ENCODE assay signal across 8 mouse cellular contexts in genomic region chr1:181853081-181853736, GRCm38 (mm10). TPM values are rescaled to one million over a fixed set of nuclear protein-coding genes. Genes with fewer than 3 reads are reported as not detected.
DNase-seq lines count a peak whose midpoint lies in the region; ATAC-seq and TF ChIP-seq lines count a peak whose summit lies in the region.

No protein-coding gene starts in this region.

- no peak for TF ChIP-seq CTCF in liver, postnatal 0 days (IDR thresholded peaks at IDR 0.05; ENCODE audit: low read depth)

- H3K36me3 ChIP-seq in intestine, embryonic 15.5 days: no peaks in the 10 kb centered on the region
- H3K36me3 ChIP-seq in liver, postnatal 0 days (replicated peaks; ENCODE audit: insufficient read depth, low read length): no peaks in the 10 kb centered on the region
- H3K36me3 ChIP-seq in neural tube, embryonic 14.5 days (ENCODE audit: control insufficient read depth, insufficient read depth, low read length): no peaks in the 10 kb centered on the region

- H3K4me2 ChIP-seq in intestine, embryonic 15.5 days (replicated peaks): peak overlapping the region; percentile 59
- peak overlapping the region; percentile 72 for H3K4me2 ChIP-seq in liver, postnatal 0 days (ENCODE audit: low read depth, low read length)
- peak overlapping the region; percentile 31; the same call in 1 of the 2 replicates for H3K4me2 ChIP-seq in neural tube, embryonic 14.5 days (ENCODE audit: low read depth, low read length)

- H3K9me3 ChIP-seq in intestine, embryonic 15.5 days: no peaks in the 10 kb centered on the region
- no peaks in the 10 kb centered on the region for H3K9me3 ChIP-seq in liver, postnatal 0 days (ENCODE audit: low read length)
- H3K9me3 ChIP-seq in neural tube, embryonic 14.5 days (ENCODE audit: control insufficient read depth, low read length): no peaks in the 10 kb centered on the region

- peak; percentile 75 for ATAC-seq in granulocyte monocyte progenitor cell, adult 5-6 weeks (replicated peaks; ENCODE audit: poor library complexity, severe bottlenecking)
- peak; percentile 88 for ATAC-seq in intestine, embryonic 15.5 days
- ATAC-seq in liver, postnatal 0 days: peak; percentile 84
- ATAC-seq in neural tube, embryonic 14.5 days (ENCODE audit: low read depth): no peak

- peak; percentile 20 for DNase-seq in adrenal gland, postnatal 10 days
- no peak for DNase-seq in adrenal gland, adult 18-20 months (ENCODE audit: low spot score in 2 of 2)
- DNase-seq in liver, postnatal 0 days: peak; percentile 76
- no peak for DNase-seq in frontal cortex, postnatal 14 days (ENCODE audit: low spot score in 2 of 2)
- no peak for DNase-seq in left cerebral cortex, postnatal 14 days (ENCODE audit: low spot score in 2 of 2)

- 17% methylated on average over 19 of the region's 21 CpGs for WGBS in intestine, embryonic 15.5 days
- 12% methylated on average over 16 of the region's 21 CpGs for WGBS in liver, postnatal 0 days (ENCODE audit: insufficient replicate concordance)
- 11% methylated on average over 19 of the region's 21 CpGs for WGBS in neural tube, embryonic 14.5 days

- intact Hi-C loops in left cerebral cortex, postnatal 14 days (cut with DNase I): no loop called here

- TF ChIP-seq EP300 in liver, postnatal 0 days (IDR thresholded peaks at IDR 0.05; ENCODE audit: low read depth): no peak

- peak overlapping the region; percentile 15 for H3K4me3 ChIP-seq in intestine, embryonic 15.5 days (replicated peaks)
- H3K4me3 ChIP-seq in liver, postnatal 0 days (ENCODE audit: low read depth, low read length): peak overlapping the region; percentile 48
- no peak overlapping the region for H3K4me3 ChIP-seq in neural tube, embryonic 14.5 days (ENCODE audit: low read depth, low read length)

- H3K9ac ChIP-seq in intestine, embryonic 15.5 days: peak overlapping the region; percentile 34; the same call in 1 of the 2 replicates
- H3K9ac ChIP-seq in liver, postnatal 0 days (replicated peaks): 0 out of 2 replicates have a peak overlapping the region, but pooled peaks have one; percentile 8
- no peak overlapping the region for H3K9ac ChIP-seq in neural tube, embryonic 14.5 days (replicated peaks; ENCODE audit: low read depth, low read length)

- no peaks in the 10 kb centered on the region for H3K27me3 ChIP-seq in intestine, embryonic 15.5 days (replicated peaks)
- no peaks in the 10 kb centered on the region for H3K27me3 ChIP-seq in liver, postnatal 0 days (ENCODE audit: insufficient read depth, low read length)
- no peaks in the 10 kb centered on the region for H3K27me3 ChIP-seq in neural tube, embryonic 14.5 days (ENCODE audit: control insufficient read depth, insufficient read depth, low read length)

- peak overlapping the region; percentile 67 for H3K27ac ChIP-seq in intestine, embryonic 15.5 days
- H3K27ac ChIP-seq in liver, postnatal 0 days (ENCODE audit: low read depth): peak overlapping the region; percentile 89
- H3K27ac ChIP-seq in neural tube, embryonic 14.5 days (ENCODE audit: low read depth, low read length): no peak overlapping the region

- peaks cover 3% of the 10 kb centered on the region; the same call in 1 of the 2 replicates for H3K4me1 ChIP-seq in intestine, embryonic 15.5 days (replicated peaks)
- H3K4me1 ChIP-seq in liver, postnatal 0 days (ENCODE audit: insufficient read depth): peaks cover 6% of the 10 kb centered on the region
- H3K4me1 ChIP-seq in neural tube, embryonic 14.5 days (ENCODE audit: control insufficient read depth, insufficient read depth, low read length): no peaks in the 10 kb centered on the region

RNA-seq across cellular contexts. Expression of gene Lbr, which starts 10.4 kb away (rescaled TPM):
- 10 to 100 TPM; 35.9 to 36.6 TPM for total RNA-seq in adrenal gland, postnatal 10 days (2021)
- 10 to 100 TPM; 15.6 to 17.9 TPM for total RNA-seq in adrenal gland, adult 18-20 months (2021)
- 132 and 145 TPM in 2 replicates for total RNA-seq in granulocyte monocyte progenitor cell, adult 5-6 weeks (2014; fragmentation: Nextera tagmentation)
- 245 and 274 TPM in 2 replicates for total RNA-seq in granulocyte monocyte progenitor cell, adult 5-6 weeks (2017)
- polyA plus RNA-seq in intestine, embryonic 15.5 days (2015; fragmentation: Nextera tagmentation; extraction: Ambion mirVana): 138 and 156 TPM in 2 replicates
- polyA plus RNA-seq in liver, postnatal 0 days (2015; fragmentation: Nextera tagmentation; extraction: Ambion mirVana): 107 and 119 TPM in 2 replicates
- polyA plus RNA-seq in neural tube, embryonic 14.5 days (2014; fragmentation: Nextera tagmentation; extraction: Ambion mirVana): 24.3 and 33.5 TPM in 2 replicates
- 10 to 100 TPM in 1 of 2 experiments, 1 to 10 TPM in 1; 9.6 to 14.2 TPM for total RNA-seq in left cerebral cortex, postnatal 14 days (2021)

Comparison
In these comparisons a context has a peak if more than half of its experiments do, and no peak if none do; other contexts are left out.
1. DNase-seq: peak in adrenal gland, postnatal 10 days (single experiment) and liver, postnatal 0 days (single experiment); none in adrenal gland, adult 18-20 months (0 of 2), frontal cortex, postnatal 14 days (0 of 2) and left cerebral cortex, postnatal 14 days (0 of 2).
2. Peak in every context shown above with its lines, with median percentiles within 50 percentile points of each other: H3K4me2 ChIP-seq.